Mouse (Mus musculus) neural tube, embryonic 14.5 days (tissue): ENCODE results near the gene Uchl4. TPM values are rescaled to one million over a fixed set of nuclear protein-coding genes. Genes with fewer than 3 reads are reported as not detected.

ENCODE experiments used
- ATAC-seq: fragments of 200-750 bp; cut with Nextera tagmentation; 2 replicates; pipeline ENCODE4 v1.8.0; 2017; ENCODE audit warnings: low read depth, mild to moderate bottlenecking, moderate TSS enrichment, moderate library complexity
- H3K27ac ChIP-seq: fragments of 300-500 bp; sonication (generic); 2 replicates; pipeline ENCODE4 v1.5.1; 2014; ENCODE audit warnings: low read depth, mild to moderate bottlenecking, control low read depth, low read length, moderate library complexity, mixed read lengths
- H3K27me3 ChIP-seq: fragments of 300-500 bp; sonication (generic); 2 replicates; pipeline ENCODE4 v1.6.1; 2014; ENCODE audit warnings: low read length; ENCODE audit not compliant: control insufficient read depth, insufficient read depth
- H3K36me3 ChIP-seq: fragments of 300-500 bp; sonication (generic); 2 replicates; pipeline ENCODE4 v1.6.1; 2014; ENCODE audit warnings: low read length, mixed read lengths; ENCODE audit not compliant: control insufficient read depth, insufficient read depth
- H3K4me1 ChIP-seq: fragments of 300-500 bp; sonication (generic); 2 replicates; pipeline ENCODE4 v1.6.1; 2014; ENCODE audit warnings: low read length; ENCODE audit not compliant: control insufficient read depth, insufficient read depth
- H3K4me2 ChIP-seq: fragments of 300-500 bp; sonication (generic); 2 replicates; pipeline ENCODE4 v1.6.1; 2014; ENCODE audit warnings: mild to moderate bottlenecking, low read depth, low read length, control low read depth
- H3K4me3 ChIP-seq: fragments of 300-500 bp; sonication (generic); 2 replicates; pipeline ENCODE4 v1.5.1; 2014; ENCODE audit warnings: low read depth, low read length, control low read depth, mixed read lengths
- H3K9ac ChIP-seq: fragments of 300-500 bp; sonication (generic); replicated peaks from 2 replicates; pipeline ENCODE4 v1.6.1; 2014; ENCODE audit warnings: low read depth, mild to moderate bottlenecking, control low read depth, low read length, mixed read lengths
- H3K9me3 ChIP-seq: fragments of 300-500 bp; sonication (generic); 2 replicates; pipeline ENCODE4 v1.6.1; 2016; ENCODE audit warnings: low read length; ENCODE audit not compliant: control insufficient read depth
- WGBS: fragments of 180-500 bp; shearing (Covaris S2); extraction: QIAGEN DNeasy Blood & Tissue Kit; methylation state at CpG from one replicate; pipeline ENCODE4 v1.1.7; 2014; 5-methylcytosine and 5-hydroxymethylcytosine counted together
- microRNA-seq: library from miRNA; unstranded; fragments of <30 nt; microRNA quantifications from one replicate; pipeline ENCODE4, GENCODE M21; 2016
- polyA plus RNA-seq: library from polyadenylated mRNA; unstranded; fragments of >200 nt; fragmentation: Nextera tagmentation; extraction: Ambion mirVana; gene quantifications from 2 replicates; pipeline ENCODE4 v1.2.1, GENCODE M21; 2014

Uchl4 gene
- polyA plus RNA-seq, 1 experiment from 2014 or later = 3.4 TPM

GRCm38 (mm10) chr9:64274919-64275318, 39.9 kb downstream of the Uchl4 start:
- Histone ChIP-seq H3K27ac (no peak overlapping the region), H3K9me3 (no peaks in the 10 kb centered on the region), H3K4me1 (no peaks in the 10 kb centered on the region), H3K27me3 (no peaks in the 10 kb centered on the region), H3K4me3 (no peak overlapping the region), H3K9ac (no peak overlapping the region), H3K4me2 (no peak overlapping the region), H3K36me3 (no peaks in the 10 kb centered on the region)
- ATAC-seq = no peak
- 70% methylated on average over 1 of the region's 1 CpGs for WGBS

- ATAC-seq = no peak
Measured at GRCm38 (mm10) chr9:64277706-64278105, 42.7 kb downstream of the Uchl4 start.

GRCm38 (mm10) chr9:64278665-64279310, 43.8 kb downstream of the Uchl4 start:
- ATAC-seq = no peak

More at GRCm38 (mm10) chr9:64277706-64278105, 42.7 kb downstream of the Uchl4 start:
- H3K9me3 ChIP-seq = no peaks in the 10 kb centered on the region
- no peak overlapping the region for H3K9ac ChIP-seq
- H3K4me1 ChIP-seq = peaks cover 6% of the 10 kb centered on the region
- no peak overlapping the region for H3K4me2 ChIP-seq
- no peak overlapping the region for H3K4me3 ChIP-seq
- H3K27ac ChIP-seq = no peak overlapping the region
- no peaks in the 10 kb centered on the region for H3K27me3 ChIP-seq
- 71% methylated on average over 8 of the region's 8 CpGs for WGBS
- H3K36me3 ChIP-seq = no peaks in the 10 kb centered on the region

GRCm38 (mm10) chr9:64281105-64281780, 46.2 kb downstream of the Uchl4 start, which contains the start of gene Tipin:
Tipin (plus strand) TSS chr9:64281581.
- no peaks in the 10 kb centered on the region for H3K36me3 ChIP-seq
- peak within 1 kb of the TSS; percentile 85 for H3K4me3 ChIP-seq
- peak within 1 kb of the TSS; percentile 83 for H3K9ac ChIP-seq
- no peaks in the 10 kb centered on the region for H3K27me3 ChIP-seq
- 3% methylated on average over 46 of the region's 46 CpGs for WGBS
- H3K4me1 ChIP-seq = peaks cover 6% of the 10 kb centered on the region
- no peaks in the 10 kb centered on the region for H3K9me3 ChIP-seq
- H3K27ac ChIP-seq = peak within 1 kb of the TSS; percentile 81
- peak within 1 kb of the TSS; percentile 67 for H3K4me2 ChIP-seq
- ATAC-seq = peak; percentile 95

More at GRCm38 (mm10) chr9:64278665-64279310, 43.8 kb downstream of the Uchl4 start:
- Histone ChIP-seq H3K4me3 (no peak overlapping the region), H3K27ac (no peak overlapping the region), H3K36me3 (no peaks in the 10 kb centered on the region), H3K27me3 (no peaks in the 10 kb centered on the region), H3K9ac (no peak overlapping the region), H3K4me2 (no peak overlapping the region), H3K4me1 (peaks cover 6% of the 10 kb centered on the region), H3K9me3 (no peaks in the 10 kb centered on the region)
- 96% methylated on average over 6 of the region's 6 CpGs for WGBS

GRCm38 (mm10) chr9:64281781-64282178, 46.8 kb downstream of the Uchl4 start:
- H3K4me3 ChIP-seq = peak overlapping the region; percentile 85
- H3K27me3 ChIP-seq = no peaks in the 10 kb centered on the region
- H3K4me1 ChIP-seq = peaks cover 6% of the 10 kb centered on the region
- H3K9me3 ChIP-seq = no peaks in the 10 kb centered on the region
- ATAC-seq = peak; percentile 86
- no peaks in the 10 kb centered on the region for H3K36me3 ChIP-seq
- H3K4me2 ChIP-seq = peak overlapping the region; percentile 67
- H3K9ac ChIP-seq = peak overlapping the region; percentile 83
- WGBS = under 1% methylated on average over 24 of the region's 24 CpGs
- peak overlapping the region; percentile 81 for H3K27ac ChIP-seq

GRCm38 (mm10) chr9:64282404-64282987, 47.5 kb downstream of the Uchl4 start:
- Histone ChIP-seq H3K4me3 (no peak overlapping the region), H3K4me2 (peak overlapping the region; percentile 67), H3K27ac (no peak overlapping the region), H3K9ac (no peak overlapping the region; the same call in 1 of the 2 replicates), H3K36me3 (no peaks in the 10 kb centered on the region), H3K9me3 (no peaks in the 10 kb centered on the region), H3K27me3 (no peaks in the 10 kb centered on the region), H3K4me1 (peaks cover 6% of the 10 kb centered on the region)
- 66% methylated on average over 5 of the region's 5 CpGs for WGBS
- ATAC-seq = no peak

Small RNA genes lying within 50 kb of the gene (microRNA-seq; reads per million reads assigned to microRNA genes)
- not detected for gene Gm24106

Other genes starting within 250 kb of the Uchl4 start
- 1.0 and 2.2 TPM in 2 replicates for gene Smad6, start 213.1 kb upstream of the Uchl4 start, polyA plus RNA-seq
- 0.19 TPM in 1 of 2 replicates, not detected in the other for gene Lctl, start 118.1 kb upstream of the Uchl4 start, polyA plus RNA-seq
- 6.0 TPM in 2 replicates for gene Zwilch, start 62.1 kb upstream of the Uchl4 start, polyA plus RNA-seq
- gene Rpl4, start 61.8 kb upstream of the Uchl4 start, polyA plus RNA-seq = 628 and 681 TPM in 2 replicates
- 27.9 and 29.0 TPM in 2 replicates for gene Snapc5, start 55.9 kb upstream of the Uchl4 start, polyA plus RNA-seq
- 59.7 and 61.5 TPM in 2 replicates for gene Map2k1, start 18.4 kb downstream of the Uchl4 start, polyA plus RNA-seq
- 60.1 and 68.5 TPM in 2 replicates for gene Tipin, start 46.4 kb downstream of the Uchl4 start, polyA plus RNA-seq
- gene Dis3l, start 106.1 kb downstream of the Uchl4 start, polyA plus RNA-seq = 21.5 and 25.3 TPM in 2 replicates
- gene Megf11, start 150.4 kb downstream of the Uchl4 start, polyA plus RNA-seq = 17.7 and 22.5 TPM in 2 replicates